Mouse (Mus musculus): ENCODE measurements around the gene Olfm1. TPM values are rescaled to one million over a fixed set of nuclear protein-coding genes. Genes with fewer than 3 reads are reported as not detected.
A peak's percentile ranks its signal among the peaks of the same experiment; 100 is the strongest.

The Olfm1 gene
- total and polyA plus RNA-seq, 2 experiments from 2014 or later, result 4.0 to 4.7 TPM

GRCm38 (mm10) chr2:28204677-28205466 lies 12.1 kb downstream of the Olfm1 start:
- ATAC-seq (ENCODE audit: insufficient read depth, low read depth) (no peak), DNase-seq (ENCODE audit: low spot score) (no peak)
- H3K4me2 ChIP-seq (ENCODE audit: low read depth, low read length), result peak overlapping the region; percentile 76
- H3K27ac ChIP-seq (ENCODE audit: low read depth), result no peak overlapping the region
- peaks cover 52% of the 10 kb centered on the region for H3K27me3 ChIP-seq (ENCODE audit: control insufficient read depth, insufficient read depth, low read length)
- no peaks in the 10 kb centered on the region for H3K36me3 ChIP-seq (replicated peaks; ENCODE audit: control insufficient read depth, insufficient read depth, low read length)
- H3K4me3 ChIP-seq (ENCODE audit: low read depth, low read length), result peak overlapping the region; percentile 52
- no peaks in the 10 kb centered on the region; the same call in 1 of the 2 replicates for H3K4me1 ChIP-seq (ENCODE audit: control insufficient read depth, insufficient read depth)
- 17% methylated on average over 19 of the region's 19 CpGs for WGBS
- no peaks in the 10 kb centered on the region for H3K9me3 ChIP-seq (replicated peaks; ENCODE audit: control insufficient read depth, low read length)
- TF ChIP-seq EP300 (IDR thresholded peaks at IDR 0.05; ENCODE audit: low read depth) (no peak), CTCF (IDR thresholded peaks at IDR 0.05; ENCODE audit: low read depth) (no peak)
- no peak overlapping the region for H3K9ac ChIP-seq (replicated peaks; ENCODE audit: low read depth, low read length)

GRCm38 (mm10) chr2:28205467-28205805 lies 12.6 kb downstream of the Olfm1 start:
- H3K9me3 ChIP-seq (replicated peaks; ENCODE audit: control insufficient read depth, low read length), result no peaks in the 10 kb centered on the region
- no peaks in the 10 kb centered on the region; the same call in 1 of the 2 replicates for H3K4me1 ChIP-seq (ENCODE audit: control insufficient read depth, insufficient read depth)
- H3K4me2 ChIP-seq (ENCODE audit: low read depth, low read length), result peak overlapping the region; percentile 76
- DNase-seq (ENCODE audit: low spot score) (peak; percentile 53), ATAC-seq (ENCODE audit: insufficient read depth, low read depth) (peak; percentile 56)
- H3K27me3 ChIP-seq (ENCODE audit: control insufficient read depth, insufficient read depth, low read length), result peaks cover 52% of the 10 kb centered on the region
- H3K27ac ChIP-seq (ENCODE audit: low read depth), result no peak overlapping the region
- H3K4me3 ChIP-seq (ENCODE audit: low read depth, low read length), result peak overlapping the region; percentile 52
- no peak for TF ChIP-seq EP300 (IDR thresholded peaks at IDR 0.05; ENCODE audit: low read depth)
- TF ChIP-seq CTCF (IDR thresholded peaks at IDR 0.05; ENCODE audit: low read depth), result peak; percentile 70
- no peaks in the 10 kb centered on the region for H3K36me3 ChIP-seq (replicated peaks; ENCODE audit: control insufficient read depth, insufficient read depth, low read length)
- WGBS, result 2% methylated on average over 36 of the region's 49 CpGs
- H3K9ac ChIP-seq (replicated peaks; ENCODE audit: low read depth, low read length), result peak overlapping the region; percentile 26; the same call in 1 of the 2 replicates

- TF ChIP-seq EP300 (IDR thresholded peaks at IDR 0.05; ENCODE audit: low read depth) (no peak), CTCF (IDR thresholded peaks at IDR 0.05; ENCODE audit: low read depth) (no peak)
- Histone ChIP-seq H3K4me1 (ENCODE audit: control insufficient read depth, insufficient read depth) (no peaks in the 10 kb centered on the region; the same call in 1 of the 2 replicates), H3K9me3 (replicated peaks; ENCODE audit: control insufficient read depth, low read length) (no peaks in the 10 kb centered on the region), H3K4me3 (ENCODE audit: low read depth, low read length) (peak overlapping the region; percentile 52), H3K4me2 (ENCODE audit: low read depth, low read length) (peak overlapping the region; percentile 76), H3K36me3 (replicated peaks; ENCODE audit: control insufficient read depth, insufficient read depth, low read length) (no peaks in the 10 kb centered on the region), H3K9ac (replicated peaks; ENCODE audit: low read depth, low read length) (peak overlapping the region; percentile 26), H3K27ac (ENCODE audit: low read depth) (no peak overlapping the region), H3K27me3 (ENCODE audit: control insufficient read depth, insufficient read depth, low read length) (peaks cover 53% of the 10 kb centered on the region)
- peak; percentile 12; the same call in 1 of the 2 replicates for ATAC-seq (ENCODE audit: insufficient read depth, low read depth)
- 2% methylated on average over 27 of the region's 51 CpGs for WGBS
- no peak for DNase-seq (ENCODE audit: low spot score)
Measured at GRCm38 (mm10) chr2:28205870-28206421, 13.2 kb downstream of the Olfm1 start.

GRCm38 (mm10) chr2:28206472-28206871 lies 13.7 kb downstream of the Olfm1 start:
- no peak overlapping the region for H3K27ac ChIP-seq (ENCODE audit: low read depth)

GRCm38 (mm10) chr2:28207200-28207750 lies 14.5 kb downstream of the Olfm1 start:
- no peak for TF ChIP-seq CTCF (IDR thresholded peaks at IDR 0.05; ENCODE audit: low read depth)
- TF ChIP-seq EP300 (IDR thresholded peaks at IDR 0.05; ENCODE audit: low read depth), result no peak
- Histone ChIP-seq H3K4me3 (ENCODE audit: low read depth, low read length) (no peak overlapping the region), H3K9ac (replicated peaks; ENCODE audit: low read depth, low read length) (no peak overlapping the region), H3K27ac (ENCODE audit: low read depth) (no peak overlapping the region), H3K36me3 (replicated peaks; ENCODE audit: control insufficient read depth, insufficient read depth, low read length) (no peaks in the 10 kb centered on the region), H3K27me3 (ENCODE audit: control insufficient read depth, insufficient read depth, low read length) (peaks cover 55% of the 10 kb centered on the region), H3K4me2 (ENCODE audit: low read depth, low read length) (no peak overlapping the region), H3K4me1 (ENCODE audit: control insufficient read depth, insufficient read depth) (no peaks in the 10 kb centered on the region; the same call in 1 of the 2 replicates), H3K9me3 (replicated peaks; ENCODE audit: control insufficient read depth, low read length) (no peaks in the 10 kb centered on the region)
- DNase-seq (ENCODE audit: low spot score), result no peak
- 84% methylated on average over 3 of the region's 3 CpGs for WGBS
- no peak for ATAC-seq (ENCODE audit: insufficient read depth, low read depth)

More at GRCm38 (mm10) chr2:28206472-28206871, 13.7 kb downstream of the Olfm1 start:
- Histone ChIP-seq H3K27me3 (ENCODE audit: control insufficient read depth, insufficient read depth, low read length) (peaks cover 55% of the 10 kb centered on the region), H3K9me3 (replicated peaks; ENCODE audit: control insufficient read depth, low read length) (no peaks in the 10 kb centered on the region), H3K4me2 (ENCODE audit: low read depth, low read length) (peak overlapping the region; percentile 76), H3K4me3 (ENCODE audit: low read depth, low read length) (peak overlapping the region; percentile 52), H3K4me1 (ENCODE audit: control insufficient read depth, insufficient read depth) (no peaks in the 10 kb centered on the region; the same call in 1 of the 2 replicates), H3K36me3 (replicated peaks; ENCODE audit: control insufficient read depth, insufficient read depth, low read length) (no peaks in the 10 kb centered on the region), H3K9ac (replicated peaks; ENCODE audit: low read depth, low read length) (no peak overlapping the region)
- no peak for ATAC-seq (ENCODE audit: insufficient read depth, low read depth)
- 19% methylated on average over 11 of the region's 11 CpGs for WGBS
- no peak for DNase-seq (ENCODE audit: low spot score)
- TF ChIP-seq CTCF (IDR thresholded peaks at IDR 0.05; ENCODE audit: low read depth) (no peak), EP300 (IDR thresholded peaks at IDR 0.05; ENCODE audit: low read depth) (no peak)

All from heart, postnatal 0 days (tissue).